Mouse (Mus musculus): ENCODE measurements around the gene Usp29. TPM values are rescaled to one million over a fixed set of nuclear protein-coding genes. Genes with fewer than 3 reads are reported as not detected.

Gene Usp29
- total and polyA plus RNA-seq, 2 experiments from 2014 or later: 43.3 to 101 TPM

MicroRNA genes within 50 kb of the gene (microRNA counts, 519-probe panel; counts per million panel counts)
- microRNA mmu-miR-3099: 3,112 counts per million, percentile 72 among the panel's probes with 10 or more counts

Small RNAs within 50 kb of the gene (microRNA-seq; reads per million reads assigned to microRNA genes)
- gene Mir3099 (ENCODE audit: borderline number of aligned reads): 820 reads per million, percentile 73 among the genes with 10 or more reads in this experiment

Other genes with a start within 250 kb of the Usp29 start
- not detected in 2 replicates for gene Olfr5, start 243.6 kb upstream of the Usp29 start, total RNA-seq (2014; rRNA removed)
- gene Olfr5, start 243.6 kb upstream of the Usp29 start, polyA plus RNA-seq (2015; fragmentation: Nextera tagmentation; extraction: Ambion mirVana): not detected in 2 replicates
- not detected in 2 replicates for gene Olfr1347, start 230.8 kb upstream of the Usp29 start, total RNA-seq (2014; rRNA removed)
- not detected in 2 replicates for gene Olfr1347, start 230.8 kb upstream of the Usp29 start, polyA plus RNA-seq (2015; fragmentation: Nextera tagmentation; extraction: Ambion mirVana)
- not detected in 2 replicates for gene Olfr1348, start 221.8 kb upstream of the Usp29 start, total RNA-seq (2014; rRNA removed)
- not detected in 2 replicates for gene Olfr1348, start 221.8 kb upstream of the Usp29 start, polyA plus RNA-seq (2015; fragmentation: Nextera tagmentation; extraction: Ambion mirVana)
- gene Olfr1349, start 207.6 kb upstream of the Usp29 start, total RNA-seq (2014; rRNA removed): not detected in 2 replicates
- not detected in 2 replicates for gene Olfr1349, start 207.6 kb upstream of the Usp29 start, polyA plus RNA-seq (2015; fragmentation: Nextera tagmentation; extraction: Ambion mirVana)
- gene Olfr1350, start 165.7 kb upstream of the Usp29 start, total RNA-seq (2014; rRNA removed): not detected in 2 replicates
- gene Olfr1350, start 165.7 kb upstream of the Usp29 start, polyA plus RNA-seq (2015; fragmentation: Nextera tagmentation; extraction: Ambion mirVana): not detected in 2 replicates
- gene Zim1, start 34.1 kb upstream of the Usp29 start, total RNA-seq (2014; rRNA removed): 32.8 and 47.4 TPM in 2 replicates
- 9.0 and 10.0 TPM in 2 replicates for gene Zim1, start 34.1 kb upstream of the Usp29 start, polyA plus RNA-seq (2015; fragmentation: Nextera tagmentation; extraction: Ambion mirVana)
- 150 and 171 TPM in 2 replicates for gene Peg3, start 147 bp upstream of the Usp29 start, total RNA-seq (2014; rRNA removed)
- 74.5 and 92.9 TPM in 2 replicates for gene Peg3, start 147 bp upstream of the Usp29 start, polyA plus RNA-seq (2015; fragmentation: Nextera tagmentation; extraction: Ambion mirVana)